Mouse (Mus musculus): ENCODE results near the gene Kcnma1.

Gene Kcnma1

GRCm38 (mm10) chr14:23372021-23372420 lies 642.3 kb downstream of the Kcnma1 start:
- intact Hi-C loops (cut with DNase I), result no loop called here

DNA sequence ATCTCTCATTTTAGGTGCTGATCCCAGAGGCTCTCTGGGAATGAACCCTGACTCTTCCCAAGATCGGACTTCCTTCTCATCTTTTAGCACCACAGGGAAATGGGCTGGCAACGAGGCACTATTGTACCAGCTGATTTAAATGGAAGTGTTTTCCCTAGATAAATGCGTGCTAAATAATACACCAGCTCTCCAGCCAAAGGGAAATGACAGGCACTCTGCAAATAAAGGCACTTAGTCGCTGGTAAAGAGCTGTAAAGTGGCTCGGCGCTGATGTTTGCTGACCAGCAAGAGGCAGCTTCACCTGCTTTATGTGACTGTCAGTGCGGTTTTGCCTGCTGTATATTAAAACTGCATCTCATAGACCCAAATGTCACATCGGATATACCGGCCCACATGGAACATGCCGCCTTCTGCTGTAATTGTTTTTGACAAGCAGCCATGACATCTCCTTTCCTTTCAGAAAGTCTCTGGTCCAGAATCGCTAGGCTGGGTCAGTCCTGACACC lies 653.7 kb downstream of the Kcnma1 start:
- intact Hi-C loops (cut with DNase I), result no loop called here

GRCm38 (mm10) chr14:23358776-23359175 lies 655.5 kb downstream of the Kcnma1 start:
- intact Hi-C loops (cut with DNase I), result no loop called here

GRCm38 (mm10) chr14:23357529-23358278 lies 656.6 kb downstream of the Kcnma1 start:
- intact Hi-C loops (cut with DNase I), result no loop called here

DNA sequence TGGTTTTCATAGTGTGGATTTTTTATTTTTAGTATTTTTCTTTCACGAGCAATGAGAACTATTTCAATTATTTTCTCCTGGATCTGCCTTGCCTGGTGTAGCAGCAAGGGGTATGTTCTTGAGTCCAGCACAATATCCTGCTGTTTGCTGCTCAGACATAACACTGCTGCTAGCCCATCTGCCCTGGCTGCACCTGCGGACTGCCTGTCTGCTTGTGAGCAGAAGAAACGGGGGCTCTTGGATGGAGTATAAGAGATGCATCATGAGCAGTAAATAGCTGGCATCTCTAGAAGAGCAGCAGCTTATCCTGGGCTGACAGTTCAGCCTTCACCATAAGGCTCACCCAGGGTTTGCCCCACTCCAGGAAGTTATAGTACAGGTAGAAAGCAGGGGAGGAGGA lies 687.5 kb downstream of the Kcnma1 start:
- intact Hi-C loops (cut with DNase I), result no loop called here

GRCm38 (mm10) chr14:23305288-23305687 lies 709.0 kb downstream of the Kcnma1 start:
- intact Hi-C loops (cut with DNase I), result no loop called here

DNA sequence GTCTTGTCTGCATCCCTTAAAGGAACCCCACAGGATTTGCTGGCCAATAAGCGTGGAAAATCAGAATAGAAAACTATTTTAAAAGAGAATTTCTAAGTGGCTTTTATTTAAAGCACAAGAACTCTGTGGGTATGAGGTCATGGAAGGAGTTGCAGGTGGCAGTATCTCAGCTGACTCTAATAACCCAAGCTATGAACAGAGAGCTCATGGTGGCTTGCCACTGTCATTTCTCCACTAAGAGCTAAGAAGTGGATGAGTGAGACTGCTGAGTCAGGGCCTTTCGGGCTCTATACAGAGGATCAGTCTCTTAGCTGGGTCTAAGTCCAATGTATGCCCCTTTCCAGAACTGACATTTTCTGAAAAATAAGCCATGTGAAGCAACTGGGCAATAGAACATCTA lies 713.8 kb downstream of the Kcnma1 start:
- intact Hi-C loops (cut with DNase I), result no loop called here

- intact Hi-C loops (cut with DNase I), result no loop called here
Observed at GRCm38 (mm10) chr14:23290634-23291033, 723.7 kb downstream of the Kcnma1 start.

- intact Hi-C loops (cut with DNase I), result no loop called here
Observed at GRCm38 (mm10) chr14:23266554-23267309, 747.6 kb downstream of the Kcnma1 start.

GRCm38 (mm10) chr14:23253154-23253553 lies 761.1 kb downstream of the Kcnma1 start:
- intact Hi-C loops (cut with DNase I), result no loop called here

GRCm38 (mm10) chr14:23244446-23244845 lies 769.8 kb downstream of the Kcnma1 start:
- intact Hi-C loops (cut with DNase I), result no loop called here

DNA sequence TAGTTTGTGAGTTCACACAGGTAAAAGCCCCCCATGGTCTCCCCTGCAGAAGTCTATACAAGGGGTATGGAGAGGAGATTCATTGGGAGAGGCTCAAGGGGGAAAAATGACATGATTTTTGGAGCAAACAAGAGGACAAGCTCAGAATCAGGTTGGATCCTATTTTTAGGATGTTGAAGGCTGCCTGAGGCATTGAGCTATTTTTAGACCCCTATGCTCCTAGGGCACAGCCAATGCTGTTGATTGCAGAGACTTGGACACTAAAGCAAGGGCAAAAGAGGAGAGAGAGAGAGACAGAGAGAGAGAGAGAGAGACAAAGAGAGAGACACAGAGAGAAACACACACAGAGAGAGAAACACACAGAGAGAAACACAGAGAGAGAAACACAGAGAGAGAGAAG lies 770.4 kb downstream of the Kcnma1 start:
- intact Hi-C loops (cut with DNase I), result no loop called here

Measured in adrenal gland (tissue).